Mouse (Mus musculus): ENCODE results near the gene F5. TPM values are rescaled to one million over a fixed set of nuclear protein-coding genes. Genes with fewer than 3 reads are reported as not detected.

Gene F5
- polyA plus RNA-seq, 1 experiment from 2014 or later = 0.30 TPM

DNA sequence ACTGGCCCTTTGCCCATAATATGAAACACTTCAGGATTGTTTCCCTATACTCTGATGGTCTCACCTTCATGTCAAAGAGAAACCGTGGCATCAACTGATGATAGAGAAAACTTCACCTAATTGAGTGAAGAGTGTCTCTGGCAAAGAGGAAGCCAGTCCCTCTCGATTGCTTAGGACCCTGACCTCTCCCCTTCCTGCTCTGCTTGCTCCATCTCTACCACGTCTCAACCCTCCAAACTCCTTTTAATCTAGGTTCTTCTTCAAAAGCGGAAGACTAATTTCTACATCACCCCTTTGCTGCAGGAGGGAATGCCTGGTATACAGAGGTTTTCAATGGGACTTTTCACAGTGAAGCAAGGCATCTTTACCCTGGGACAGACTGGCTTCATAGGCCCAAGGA is 21.5 kb downstream of the F5 start:
- WGBS = 84% methylated on average over 4 of the region's 4 CpGs
- no peaks in the 10 kb centered on the region for H3K4me1 ChIP-seq (replicated peaks)
- no peak overlapping the region for H3K27ac ChIP-seq

DNA sequence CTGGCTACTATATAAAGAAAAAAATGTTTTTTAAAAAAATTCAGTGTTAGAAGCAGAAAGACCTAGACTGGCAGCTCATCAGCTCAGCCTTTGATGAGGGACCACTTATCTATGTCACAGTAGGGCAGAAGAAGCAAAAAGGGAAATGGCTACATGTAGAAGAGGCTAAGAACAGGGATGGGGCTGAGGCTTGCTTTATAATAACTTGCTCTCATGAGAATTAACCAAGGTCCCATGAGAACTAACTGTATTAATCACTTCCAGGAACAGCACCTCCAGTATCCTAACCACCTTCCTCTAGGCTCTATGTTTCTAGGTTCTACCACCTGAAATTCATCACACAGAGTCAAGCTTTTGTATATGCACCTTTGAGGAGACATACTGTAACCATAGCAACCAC is 25.2 kb downstream of the F5 start:
- H3K36me3 ChIP-seq = no peaks in the 10 kb centered on the region
- H3K9me3 ChIP-seq = no peaks in the 10 kb centered on the region
- DNase-seq (ENCODE audit: low spot score) = no peak
- H3K27ac ChIP-seq = no peak overlapping the region
- no peak overlapping the region for H3K4me3 ChIP-seq
- no peaks in the 10 kb centered on the region for H3K27me3 ChIP-seq (ENCODE audit: insufficient read depth, poor library complexity, severe bottlenecking)
- H3K4me1 ChIP-seq (replicated peaks) = no peaks in the 10 kb centered on the region

More for the DNA sequence above, 21.5 kb downstream of the F5 start:
- Histone ChIP-seq H3K36me3 (no peaks in the 10 kb centered on the region), H3K9me3 (no peaks in the 10 kb centered on the region), H3K27me3 (ENCODE audit: insufficient read depth, poor library complexity, severe bottlenecking) (no peaks in the 10 kb centered on the region), H3K4me3 (no peak overlapping the region)
- DNase-seq (ENCODE audit: low spot score) = no peak

- Histone ChIP-seq H3K9me3 (no peaks in the 10 kb centered on the region), H3K27me3 (ENCODE audit: insufficient read depth, poor library complexity, severe bottlenecking) (no peaks in the 10 kb centered on the region), H3K4me1 (replicated peaks) (no peaks in the 10 kb centered on the region), H3K4me3 (no peak overlapping the region), H3K36me3 (no peaks in the 10 kb centered on the region), H3K27ac (no peak overlapping the region)
- DNase-seq (ENCODE audit: low spot score) = no peak
- 87% methylated on average over 6 of the region's 6 CpGs for WGBS
Measured at GRCm38 (mm10) chr1:164178429-164178828, 26.8 kb downstream of the F5 start.

DNA sequence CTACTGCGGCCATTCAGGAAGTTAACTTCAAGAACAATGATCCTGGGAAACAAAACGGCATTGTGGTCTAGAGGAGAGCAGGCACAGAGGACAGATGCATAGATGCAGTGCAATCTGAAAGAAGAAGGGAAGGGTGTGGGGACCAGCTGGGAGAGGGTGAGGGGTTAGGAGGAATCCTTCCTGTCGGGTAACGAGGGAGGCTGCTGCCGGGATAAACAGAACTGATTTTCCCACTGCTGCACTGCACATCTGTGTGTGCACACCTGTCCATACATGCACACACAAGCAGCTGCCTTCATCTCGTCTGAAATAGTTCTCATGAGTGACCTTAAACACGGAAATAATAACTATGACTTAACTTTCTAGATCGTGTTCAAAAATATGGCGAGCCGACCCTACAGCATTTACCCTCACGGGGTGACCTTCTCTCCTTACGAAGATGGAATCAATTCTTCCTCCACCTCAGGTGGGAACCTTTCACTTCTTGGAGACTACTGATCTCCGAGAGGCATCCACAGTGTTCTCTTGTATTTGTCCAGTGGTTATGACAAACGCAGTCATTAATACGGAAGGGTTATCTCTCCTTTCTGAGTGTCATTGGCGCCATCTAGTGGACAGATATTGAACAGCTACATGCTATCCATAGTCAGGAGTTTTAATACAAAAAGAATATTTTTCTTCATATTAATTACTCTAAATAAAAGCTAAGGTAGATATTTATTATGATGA is 32.7 kb downstream of the F5 start:
- no peaks in the 10 kb centered on the region for H3K36me3 ChIP-seq
- peak overlapping the region; percentile 26; the same call in 1 of the 2 replicates for H3K4me3 ChIP-seq
- H3K4me1 ChIP-seq (replicated peaks) = peaks cover 5% of the 10 kb centered on the region; the same call in 1 of the 2 replicates
- no peaks in the 10 kb centered on the region for H3K9me3 ChIP-seq
- H3K27me3 ChIP-seq (ENCODE audit: insufficient read depth, poor library complexity, severe bottlenecking) = no peaks in the 10 kb centered on the region
- WGBS = 48% methylated on average over 16 of the region's 16 CpGs
- no peak overlapping the region for H3K27ac ChIP-seq
- peak; percentile 38 for DNase-seq (ENCODE audit: low spot score)

- no peak overlapping the region for H3K4me3 ChIP-seq
- no peak overlapping the region for H3K27ac ChIP-seq
- WGBS = 47% methylated on average over 8 of the region's 8 CpGs
- no peaks in the 10 kb centered on the region for H3K9me3 ChIP-seq
- peaks cover 5% of the 10 kb centered on the region; the same call in 1 of the 2 replicates for H3K4me1 ChIP-seq (replicated peaks)
- no peak for DNase-seq (ENCODE audit: low spot score)
- H3K36me3 ChIP-seq = no peaks in the 10 kb centered on the region
- no peaks in the 10 kb centered on the region for H3K27me3 ChIP-seq (ENCODE audit: insufficient read depth, poor library complexity, severe bottlenecking)
Measured at GRCm38 (mm10) chr1:164184871-164185223, 33.2 kb downstream of the F5 start.

DNA sequence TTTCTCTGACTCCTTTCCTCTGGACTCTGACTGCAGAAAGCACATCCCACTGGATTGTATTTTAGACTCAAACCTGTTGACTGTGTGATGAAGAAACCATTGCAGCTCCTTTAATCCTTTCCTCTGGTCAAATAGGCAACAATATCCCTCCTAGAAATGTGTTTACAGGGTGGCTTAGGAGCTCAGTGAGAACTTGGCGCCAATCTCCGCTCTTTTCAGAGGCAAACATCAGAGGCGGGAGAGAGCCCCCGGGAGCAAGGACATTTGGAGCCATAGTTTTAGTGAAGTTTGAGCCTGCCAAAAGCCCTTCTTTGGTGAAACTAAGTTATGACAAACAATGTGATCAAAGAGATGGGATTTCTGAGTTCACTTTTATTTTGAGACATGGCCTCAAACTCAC is 33.7 kb downstream of the F5 start:
- Histone ChIP-seq H3K27me3 (ENCODE audit: insufficient read depth, poor library complexity, severe bottlenecking) (no peaks in the 10 kb centered on the region), H3K27ac (no peak overlapping the region), H3K36me3 (no peaks in the 10 kb centered on the region), H3K4me3 (no peak overlapping the region), H3K9me3 (no peaks in the 10 kb centered on the region), H3K4me1 (replicated peaks) (peaks cover 5% of the 10 kb centered on the region; the same call in 1 of the 2 replicates)
- DNase-seq (ENCODE audit: low spot score) = no peak
- 73% methylated on average over 4 of the region's 4 CpGs for WGBS

GRCm38 (mm10) chr1:164187002-164187560 is 35.4 kb downstream of the F5 start:
- H3K9me3 ChIP-seq = no peaks in the 10 kb centered on the region
- 96% methylated on average over 1 of the region's 1 CpGs for WGBS
- no peak for DNase-seq (ENCODE audit: low spot score)
- no peaks in the 10 kb centered on the region for H3K36me3 ChIP-seq
- no peak overlapping the region for H3K27ac ChIP-seq
- H3K4me3 ChIP-seq = no peak overlapping the region
- no peaks in the 10 kb centered on the region for H3K27me3 ChIP-seq (ENCODE audit: insufficient read depth, poor library complexity, severe bottlenecking)
- peaks cover 5% of the 10 kb centered on the region; the same call in 1 of the 2 replicates for H3K4me1 ChIP-seq (replicated peaks)

DNA sequence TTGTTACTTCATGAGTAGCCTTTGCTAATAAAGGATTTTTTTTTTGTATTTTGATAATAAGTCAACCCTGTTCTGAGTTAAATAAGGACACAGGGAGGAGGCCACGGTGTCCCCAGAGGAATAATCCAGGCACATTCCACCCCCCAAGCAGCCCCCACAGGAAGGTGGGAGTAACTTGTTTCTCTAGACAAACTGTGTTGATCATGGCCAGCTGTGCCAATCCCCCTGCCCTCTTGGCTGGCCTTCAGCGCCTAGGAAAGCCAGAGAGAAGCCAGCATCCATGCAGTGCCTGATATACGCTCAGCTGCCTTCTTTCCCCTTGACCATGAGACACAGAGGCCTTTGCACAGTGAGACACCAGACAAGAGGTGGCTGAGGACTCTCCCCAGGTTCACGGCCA is 47.9 kb downstream of the F5 start:
- no peaks in the 10 kb centered on the region for H3K36me3 ChIP-seq
- H3K9me3 ChIP-seq = peaks cover 4% of the 10 kb centered on the region; the same call in 1 of the 2 replicates
- WGBS = 85% methylated on average over 4 of the region's 4 CpGs
- no peaks in the 10 kb centered on the region for H3K4me1 ChIP-seq (replicated peaks)
- H3K27ac ChIP-seq = no peak overlapping the region
- no peak overlapping the region for H3K4me3 ChIP-seq
- H3K27me3 ChIP-seq (ENCODE audit: insufficient read depth, poor library complexity, severe bottlenecking) = no peaks in the 10 kb centered on the region
- no peak for DNase-seq (ENCODE audit: low spot score)

GRCm38 (mm10) chr1:164208437-164208836 is 56.8 kb downstream of the F5 start:
- H3K9me3 ChIP-seq = no peaks in the 10 kb centered on the region
- no peaks in the 10 kb centered on the region for H3K36me3 ChIP-seq
- H3K4me3 ChIP-seq = no peak overlapping the region
- no peak overlapping the region for H3K27ac ChIP-seq
- DNase-seq (ENCODE audit: low spot score) = no peak
- no peaks in the 10 kb centered on the region for H3K4me1 ChIP-seq (replicated peaks)
- 88% methylated on average over 2 of the region's 2 CpGs for WGBS
- no peaks in the 10 kb centered on the region for H3K27me3 ChIP-seq (ENCODE audit: insufficient read depth, poor library complexity, severe bottlenecking)

DNA sequence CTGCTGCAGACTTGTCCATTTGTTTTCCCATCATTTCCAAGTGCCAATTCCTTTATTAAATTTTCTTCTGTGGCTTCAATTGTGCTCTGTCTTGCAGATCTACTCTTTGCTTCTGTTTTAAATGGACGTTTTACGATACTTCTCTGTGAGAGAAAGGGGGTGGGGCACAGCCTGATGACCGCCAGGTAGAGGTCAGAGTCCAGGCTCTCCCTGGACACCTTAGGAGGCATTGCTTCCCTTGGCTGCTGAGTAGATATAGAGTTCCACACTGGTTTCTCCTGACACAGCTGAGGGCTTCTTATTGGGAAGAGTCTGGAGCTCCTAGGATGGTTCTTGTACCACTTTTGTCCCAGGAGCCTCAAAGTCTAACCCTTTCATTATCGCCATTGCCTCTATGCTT is 59.3 kb downstream of the F5 start:
- WGBS = 91% methylated on average over 4 of the region's 4 CpGs
- Histone ChIP-seq H3K27ac (no peak overlapping the region), H3K27me3 (ENCODE audit: insufficient read depth, poor library complexity, severe bottlenecking) (no peaks in the 10 kb centered on the region), H3K9me3 (no peaks in the 10 kb centered on the region), H3K4me3 (no peak overlapping the region), H3K36me3 (no peaks in the 10 kb centered on the region), H3K4me1 (replicated peaks) (0 out of 2 replicates have a peak, but pooled peaks cover 2% of the 10 kb centered on the region)
- no peak for DNase-seq (ENCODE audit: low spot score)

DNA sequence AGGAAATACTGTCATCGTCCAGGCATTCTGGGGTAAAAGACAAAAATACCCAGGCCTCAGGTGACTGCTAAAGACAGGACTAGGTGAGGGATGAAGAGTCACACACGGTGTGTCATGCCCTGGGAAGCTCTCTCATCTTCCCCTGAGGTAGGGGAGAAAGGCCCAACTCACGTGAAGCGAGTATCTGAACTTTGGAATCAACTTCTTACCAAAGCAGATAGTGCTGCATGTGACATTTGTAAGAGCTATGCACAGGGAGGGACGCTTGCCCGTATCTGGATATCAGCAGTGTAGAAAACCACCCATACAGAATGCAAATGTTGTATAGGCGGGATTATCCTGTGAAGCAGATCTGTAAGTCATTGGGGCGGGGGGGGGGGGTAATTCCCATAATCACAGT is 61.0 kb downstream of the F5 start:
- 86% methylated on average over 8 of the region's 8 CpGs for WGBS
- Histone ChIP-seq H3K9me3 (no peaks in the 10 kb centered on the region), H3K27ac (no peak overlapping the region), H3K4me3 (no peak overlapping the region), H3K4me1 (replicated peaks) (peaks cover 5% of the 10 kb centered on the region; the same call in 1 of the 2 replicates), H3K36me3 (no peaks in the 10 kb centered on the region), H3K27me3 (ENCODE audit: insufficient read depth, poor library complexity, severe bottlenecking) (no peaks in the 10 kb centered on the region)
- no peak for DNase-seq (ENCODE audit: low spot score)

GRCm38 (mm10) chr1:164214190-164214589 is 62.6 kb downstream of the F5 start:
- no peaks in the 10 kb centered on the region for H3K9me3 ChIP-seq
- DNase-seq (ENCODE audit: low spot score) = no peak
- no peaks in the 10 kb centered on the region for H3K36me3 ChIP-seq
- no peak overlapping the region for H3K27ac ChIP-seq
- no peak overlapping the region for H3K4me3 ChIP-seq
- H3K4me1 ChIP-seq (replicated peaks) = peaks cover 12% of the 10 kb centered on the region; the same call in 1 of the 2 replicates
- WGBS = 55% methylated on average over 8 of the region's 8 CpGs
- H3K27me3 ChIP-seq (ENCODE audit: insufficient read depth, poor library complexity, severe bottlenecking) = no peaks in the 10 kb centered on the region

- H3K36me3 ChIP-seq = no peaks in the 10 kb centered on the region
- WGBS = 91% methylated on average over 3 of the region's 3 CpGs
- H3K4me1 ChIP-seq (replicated peaks) = peaks cover 12% of the 10 kb centered on the region; the same call in 1 of the 2 replicates
- no peak for DNase-seq (ENCODE audit: low spot score)
- H3K4me3 ChIP-seq = no peak overlapping the region
- peaks cover 2% of the 10 kb centered on the region; the same call in 1 of the 2 replicates for H3K27me3 ChIP-seq (ENCODE audit: insufficient read depth, poor library complexity, severe bottlenecking)
- H3K27ac ChIP-seq = no peak overlapping the region
- no peaks in the 10 kb centered on the region for H3K9me3 ChIP-seq
Measured at GRCm38 (mm10) chr1:164215097-164215496, 63.5 kb downstream of the F5 start.

All from hindbrain, embryonic 10.5 days (tissue).